Mouse (Mus musculus) embryonic facial prominence, embryonic 11.5 days (tissue): Measurements from ENCODE around the gene Terf2. TPM values are rescaled to one million over a fixed set of nuclear protein-coding genes. Genes with fewer than 3 reads are reported as not detected.

ENCODE experiments used
- ATAC-seq: fragments of 200-750 bp; cut with Nextera tagmentation; replicated peaks from 2 replicates; pipeline ENCODE4 v1.8.0; 2017; ENCODE audit warnings: low read depth; ENCODE audit not compliant: insufficient number of reproducible peaks, low FRiP score, low TSS enrichment
- DNase-seq: peaks from one replicate; pipeline ENCODE4 v3.0.0-alpha.2; 2015; ENCODE audit warnings: low spot score
- H3K27ac ChIP-seq: fragments of 300-500 bp; sonication (generic); replicated peaks from 2 replicates; pipeline ENCODE4 v1.5.1; 2014; ENCODE audit warnings: mild to moderate bottlenecking, low read depth, low read length, control low read depth
- H3K27me3 ChIP-seq: fragments of 300-500 bp; sonication (generic); 2 replicates; pipeline ENCODE4 v1.6.1; 2014; ENCODE audit warnings: mild to moderate bottlenecking, low read length, moderate library complexity, mixed read lengths; ENCODE audit not compliant: control insufficient read depth, insufficient read depth
- H3K36me3 ChIP-seq: fragments of 300-500 bp; sonication (generic); replicated peaks from 2 replicates; pipeline ENCODE4 v1.6.1; 2014; ENCODE audit warnings: low read depth, mild to moderate bottlenecking, low read length, moderate library complexity, mixed read lengths; ENCODE audit not compliant: control insufficient read depth, insufficient read depth
- H3K4me1 ChIP-seq: fragments of 300-500 bp; sonication (generic); 2 replicates; pipeline ENCODE4 v1.6.1; 2014; ENCODE audit warnings: low read length, mixed read lengths; ENCODE audit not compliant: control insufficient read depth, insufficient read depth
- H3K4me2 ChIP-seq: fragments of 300-500 bp; sonication (generic); 2 replicates; pipeline ENCODE4 v1.6.1; 2014; ENCODE audit warnings: low read depth, mild to moderate bottlenecking, control low read depth, low read length, moderate library complexity
- H3K4me3 ChIP-seq: fragments of 300-500 bp; sonication (generic); 2 replicates; pipeline ENCODE4 v1.5.1; 2014; ENCODE audit warnings: low read depth, low read length, control low read depth
- H3K9ac ChIP-seq: fragments of 300-500 bp; sonication (generic); replicated peaks from 2 replicates; pipeline ENCODE4 v1.6.1; 2014; ENCODE audit warnings: mild to moderate bottlenecking, control low read depth, low read length
- H3K9me3 ChIP-seq: fragments of 300-500 bp; sonication (generic); replicated peaks from 2 replicates; pipeline ENCODE4 v1.6.1; 2016; ENCODE audit warnings: mild to moderate bottlenecking, low read length, inconsistent platforms, mixed read lengths; ENCODE audit not compliant: control insufficient read depth
- WGBS: fragments of 180-500 bp; shearing (Covaris S2); extraction: QIAGEN DNeasy Blood & Tissue Kit; methylation state at CpG from one replicate; pipeline ENCODE4 v1.1.7; 2014; 5-methylcytosine and 5-hydroxymethylcytosine counted together
- microRNA-seq: library from miRNA; unstranded; fragments of <30 nt; microRNA quantifications from one replicate; pipeline ENCODE4, GENCODE M21; 2016; ENCODE audit warnings: borderline number of aligned reads
- polyA plus RNA-seq: library from polyadenylated mRNA; unstranded; fragments of >200 nt; fragmentation: Nextera tagmentation; extraction: Ambion mirVana; gene quantifications from 2 replicates; pipeline ENCODE4 v1.2.1, GENCODE M21; 2014

The Terf2 gene
- polyA plus RNA-seq, 1 experiment from 2014 or later, result 16.5 TPM

DNA sequence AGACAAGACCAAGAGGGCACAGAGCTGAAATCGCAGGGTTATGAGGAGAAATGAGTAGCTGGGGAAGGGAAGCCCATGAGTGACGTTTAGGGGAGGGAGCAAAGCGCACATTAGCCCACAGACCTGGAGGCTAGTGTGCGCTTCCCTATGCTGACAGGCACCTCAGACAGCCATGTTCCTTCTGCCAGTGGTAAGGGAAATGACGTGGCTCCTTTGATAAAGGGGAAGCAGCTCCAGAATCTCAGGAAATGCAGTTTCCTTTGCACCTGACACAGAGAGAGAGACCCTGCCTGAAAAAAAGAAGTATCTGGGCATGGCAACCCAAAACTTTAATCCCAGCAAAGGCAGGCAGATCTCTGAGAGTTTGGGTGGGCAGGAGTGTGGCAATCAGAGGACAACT, 66.3 kb downstream of the Terf2 start:
- no peak overlapping the region for H3K4me2 ChIP-seq
- H3K4me3 ChIP-seq, result no peak overlapping the region
- no peaks in the 10 kb centered on the region for H3K36me3 ChIP-seq
- H3K9ac ChIP-seq, result no peak overlapping the region
- 69% methylated on average over 5 of the region's 5 CpGs for WGBS
- no peaks in the 10 kb centered on the region for H3K9me3 ChIP-seq
- no peak overlapping the region for H3K27ac ChIP-seq
- H3K27me3 ChIP-seq, result no peaks in the 10 kb centered on the region
- H3K4me1 ChIP-seq, result 0 out of 2 replicates have a peak, but pooled peaks cover 2% of the 10 kb centered on the region
- no peak for ATAC-seq
- DNase-seq, result no peak

GRCm38 (mm10) chr8:107029310-107029709, 67.0 kb downstream of the Terf2 start:
- H3K36me3 ChIP-seq, result no peaks in the 10 kb centered on the region
- H3K27me3 ChIP-seq, result no peaks in the 10 kb centered on the region
- no peak overlapping the region for H3K9ac ChIP-seq
- no peak for ATAC-seq
- H3K27ac ChIP-seq, result no peak overlapping the region
- WGBS, result 76% methylated on average over 3 of the region's 3 CpGs
- H3K4me3 ChIP-seq, result no peak overlapping the region
- H3K4me1 ChIP-seq, result 0 out of 2 replicates have a peak, but pooled peaks cover 2% of the 10 kb centered on the region
- H3K9me3 ChIP-seq, result no peaks in the 10 kb centered on the region
- H3K4me2 ChIP-seq, result no peak overlapping the region
- no peak for DNase-seq

- no peak for DNase-seq
- Histone ChIP-seq H3K27ac (no peak overlapping the region), H3K9me3 (no peaks in the 10 kb centered on the region), H3K4me1 (no peaks in the 10 kb centered on the region), H3K4me3 (no peak overlapping the region), H3K36me3 (no peaks in the 10 kb centered on the region), H3K27me3 (no peaks in the 10 kb centered on the region), H3K9ac (no peak overlapping the region), H3K4me2 (no peak overlapping the region)
- WGBS, result 90% methylated on average over 8 of the region's 8 CpGs
- no peak for ATAC-seq
Observed at GRCm38 (mm10) chr8:107023479-107023878, 72.9 kb downstream of the Terf2 start.

Small RNAs within 50 kb of the gene (microRNA-seq; reads per million reads assigned to microRNA genes)
- gene Mir7075, result 3.8 reads per million

Other genes starting within 250 kb of the Terf2 start
- gene Has3, start 226.3 kb downstream of the Terf2 start, polyA plus RNA-seq, result 0.18 and 0.31 TPM in 2 replicates
- gene Utp4, start 202.9 kb downstream of the Terf2 start, polyA plus RNA-seq, result 90.3 and 93.0 TPM in 2 replicates
- gene Sntb2, start 160.8 kb downstream of the Terf2 start, polyA plus RNA-seq, result 7.4 TPM in 2 replicates
- gene Vps4a, start 65.3 kb downstream of the Terf2 start, polyA plus RNA-seq, result 88.3 and 93.7 TPM in 2 replicates
- 44.8 and 48.3 TPM in 2 replicates for gene Pdf, start 47.9 kb downstream of the Terf2 start, polyA plus RNA-seq
- gene Cog8, start 39.9 kb downstream of the Terf2 start, polyA plus RNA-seq, result 42.0 and 44.9 TPM in 2 replicates
- 113 and 114 TPM in 2 replicates for gene Nip7, start 39.7 kb downstream of the Terf2 start, polyA plus RNA-seq
- not detected in 2 replicates for gene Tmed6, start 30.9 kb downstream of the Terf2 start, polyA plus RNA-seq
- gene Cyb5b, start 54.1 kb upstream of the Terf2 start, polyA plus RNA-seq, result 137 and 145 TPM in 2 replicates
- 8.8 and 9.1 TPM in 2 replicates for gene Nfat5, start 196.9 kb upstream of the Terf2 start, polyA plus RNA-seq